Mouse (Mus musculus) kidney, adult 2 months (tissue): ENCODE measurements around the gene Khdc1b.

Source experiments
- CTCF ChIP-seq: fragments of 200-500 bp; conservative IDR thresholded peaks from 2 replicates; pipeline ENCODE4 v1.5.1; 2011; ENCODE audit warnings: low read depth, mild to moderate bottlenecking, control low read depth, low read length, moderate library complexity, mixed read lengths; ENCODE audit not compliant: insufficient read depth, insufficient read length
- POLR2A ChIP-seq: fragments of 200-500 bp; IDR thresholded peaks from one replicate; pipeline ENCODE4 v1.6.1; 2011; ENCODE audit warnings: low read depth, low read length, control low read depth

GRCm38 (mm10) chr1:21391138-21391671 lies 7.8 kb downstream of the Khdc1b start:
- TF ChIP-seq CTCF (no peak), POLR2A (no peak)
